34 mouse cellular contexts compared by ENCODE assay signal in the genomic region with DNA sequence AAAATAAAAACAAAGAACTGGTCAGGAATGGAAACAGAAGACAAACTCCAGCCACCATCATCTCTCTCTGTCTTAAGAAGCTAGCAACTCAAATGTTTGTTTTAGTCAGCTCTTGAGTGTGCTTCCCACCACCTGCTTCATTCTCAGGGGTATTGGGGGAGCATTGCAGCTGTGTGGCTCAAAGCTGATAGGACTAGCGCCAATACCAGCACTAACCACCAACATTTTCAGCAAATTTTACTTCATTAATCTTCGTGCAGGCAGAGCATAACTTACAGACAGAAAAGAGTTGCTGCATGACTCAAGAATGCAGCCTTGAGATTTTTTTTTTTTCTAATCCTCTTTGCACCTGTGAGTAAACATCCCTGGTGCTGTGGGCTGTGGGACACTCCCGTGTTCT. TPM values are rescaled to one million over a fixed set of nuclear protein-coding genes. Genes with fewer than 3 reads are reported as not detected.
DNase-seq lines count a peak whose midpoint lies in the region; ATAC-seq and TF ChIP-seq lines count a peak whose summit lies in the region.
"Had no signal": no experiment of that assay in that cellular context is flagged by ENCODE, and none has a peak within 500 bp of the region (broad histone marks: within the 10 kb centered on the region; RNA-seq: fewer than 3 reads in every experiment).

No protein-coding gene starts in this region.

- no peak overlapping the region for H3K9ac ChIP-seq in MEL (ENCODE audit: control insufficient read depth, low read depth, low read length, poor library complexity, severe bottlenecking)
- H3K9ac ChIP-seq: embryonic facial prominence, embryonic 12.5 days; forebrain, embryonic 12.5 days; forebrain, embryonic 15.5 days; heart, embryonic 12.5 days; heart, embryonic 15.5 days; hindbrain, embryonic 13.5 days had no signal

- H3K27ac ChIP-seq in MEL (ENCODE audit: control insufficient read depth, low read depth, low read length) = no peak overlapping the region
- H3K27ac ChIP-seq: embryonic facial prominence, embryonic 12.5 days; forebrain, embryonic 12.5 days; forebrain, embryonic 15.5 days; heart, embryonic 15.5 days; hindbrain, embryonic 10.5 days; hindbrain, embryonic 13.5 days; hindbrain, postnatal 0 days had no signal

- no peak for TF ChIP-seq RAD21 in MEL (IDR thresholded peaks at IDR 0.05; ENCODE audit: low read depth, low read length)

- no peak for TF ChIP-seq POLR2A in MEL (IDR thresholded peaks at IDR 0.05; ENCODE audit: control insufficient read depth in 1 of 2, insufficient read depth in 1 of 2, low read depth in 1 of 2, low read length in 2 of 2, poor library complexity in 1 of 2)
- no peak for TF ChIP-seq POLR2A in myocyte (IDR thresholded peaks at IDR 0.05; ENCODE audit: insufficient read length, low read depth)

- ATAC-seq in megakaryocyte progenitor cell, adult 5-6 weeks (replicated peaks; ENCODE audit: poor library complexity) = peak; percentile 26; the same call in 1 of the 2 replicates
- ATAC-seq: CD4-positive, CD25-positive, alpha-beta regulatory T cell, adult 4 months; forebrain, embryonic 15.5 days; hindbrain, postnatal 0 days; inflammation-experienced regulatory T-cells, adult 6 months; Patski had no signal

- no peaks in the 10 kb centered on the region for H3K9me3 ChIP-seq in MEL (replicated peaks; ENCODE audit: insufficient read depth, low read length)
- H3K9me3 ChIP-seq: embryonic facial prominence, embryonic 12.5 days; forebrain, embryonic 12.5 days; forebrain, embryonic 15.5 days; heart, embryonic 12.5 days; heart, embryonic 15.5 days; hindbrain, embryonic 10.5 days; hindbrain, embryonic 13.5 days had no signal

- H3ac ChIP-seq in myocyte (ENCODE audit: control insufficient read depth, insufficient read length) = no peak overlapping the region

- H3K4me3 ChIP-seq in MEL (ENCODE audit: control insufficient read depth in 1 of 2, insufficient read depth in 1 of 2, low read depth in 2 of 2, low read length in 2 of 2) (no peak overlapping the region), myocyte (no peak overlapping the region)
- H3K4me3 ChIP-seq: embryonic facial prominence, embryonic 12.5 days; erythroblast, embryonic 14.5 days; forebrain, embryonic 12.5 days; forebrain, embryonic 15.5 days; heart, embryonic 12.5 days; heart, embryonic 15.5 days; hindbrain, embryonic 10.5 days; hindbrain, embryonic 13.5 days had no signal

- no peaks in the 10 kb centered on the region; a peak in 1 of 4 replicates for H3K4me1 ChIP-seq in MEL (ENCODE audit: control insufficient read depth in 1 of 2, insufficient read depth in 2 of 2, low read length in 2 of 2)
- H3K4me1 ChIP-seq: heart, embryonic 12.5 days; heart, embryonic 15.5 days; hindbrain, embryonic 10.5 days had no signal

- H3K79me2 ChIP-seq in MEL (ENCODE audit: control insufficient read depth, insufficient read depth, low read length, poor library complexity) (no peaks in the 10 kb centered on the region), myocyte (ENCODE audit: control insufficient read depth, insufficient read depth) (no peaks in the 10 kb centered on the region)

- TF ChIP-seq CTCF in MEL (IDR thresholded peaks at IDR 0.05 in 2 of 3, conservative IDR thresholded peaks at IDR 0.05 in 1 of 3; ENCODE audit: control insufficient read depth in 1 of 3, insufficient read depth in 1 of 3, low read depth in 2 of 3, low read length in 3 of 3, poor library complexity in 1 of 3, severe bottlenecking in 1 of 3) = no peak

- TF ChIP-seq EP300 in MEL (IDR thresholded peaks at IDR 0.05; ENCODE audit: low read depth in 1 of 2, low read length in 2 of 2) = no peak

- H3K27me3 ChIP-seq in MEL (ENCODE audit: control insufficient read depth in 1 of 2, insufficient read depth in 2 of 2, low read length in 2 of 2) (no peaks in the 10 kb centered on the region), myocyte (ENCODE audit: control insufficient read depth, insufficient read depth, insufficient read length) (no peaks in the 10 kb centered on the region)
- H3K27me3 ChIP-seq: embryonic facial prominence, embryonic 12.5 days; forebrain, embryonic 12.5 days; forebrain, embryonic 15.5 days; heart, embryonic 12.5 days; heart, embryonic 15.5 days; hindbrain, embryonic 13.5 days; Patski had no signal

- DNase-seq in A20 (ENCODE audit: low read depth, low spot score) (peak; percentile 81), MEL (ENCODE audit: low read depth, low spot score) (peak; percentile 47)
- DNase-seq in left cerebral cortex, postnatal 36 days (ENCODE audit: low spot score in 2 of 2) = no peak
- DNase-seq in urinary bladder, postnatal 4 days (ENCODE audit: low spot score in 2 of 2) = no peak
- no peak for DNase-seq in cerebellum, adult 8-10 months
- DNase-seq: adrenal gland, postnatal 10 days; adrenal gland, postnatal 36 days; cerebellum, adult 11 months; cerebellum, adult 2 months; cerebellum, postnatal 10 days; cerebellum, postnatal 36 days; gastrocnemius, postnatal 25 days; heart, adult 18-20 months; heart, postnatal 10 days; heart, postnatal 36 days had no signal

- H3K36me3 ChIP-seq in MEL (ENCODE audit: control insufficient read depth in 1 of 2, insufficient read depth in 2 of 2, low read length in 2 of 2) (peaks cover 0 to 2% of the 10 kb centered on the region in 2 experiments; a peak in 1 of 4 replicates), myocyte (ENCODE audit: control insufficient read depth, insufficient read depth) (no peaks in the 10 kb centered on the region)
- H3K36me3 ChIP-seq: embryonic facial prominence, embryonic 12.5 days; forebrain, embryonic 12.5 days; forebrain, embryonic 15.5 days; heart, embryonic 12.5 days; heart, embryonic 15.5 days; hindbrain, embryonic 10.5 days; hindbrain, embryonic 13.5 days had no signal

- H3K4me2 ChIP-seq in myocyte (ENCODE audit: low read depth) = no peak overlapping the region
- H3K4me2 ChIP-seq: embryonic facial prominence, embryonic 12.5 days; forebrain, embryonic 12.5 days; forebrain, embryonic 15.5 days; heart, embryonic 12.5 days; heart, embryonic 15.5 days; hindbrain, embryonic 13.5 days had no signal

- intact Hi-C loops in left cerebral cortex, postnatal 36 days (cut with DNase I) = no loop called here

TF ChIP-seq in MEL, 35 proteins besides CTCF, POLR2A, EP300 and RAD21:
- no peak for TF ChIP-seq JUND (IDR thresholded peaks at IDR 0.05; ENCODE audit: low read depth, low read length)
- TF ChIP-seq CHD2 (IDR thresholded peaks at IDR 0.05; ENCODE audit: low read length) = no peak
- TF ChIP-seq TBP (IDR thresholded peaks at IDR 0.05; ENCODE audit: low read depth, low read length) = no peak
- TF ChIP-seq TCF12 (IDR thresholded peaks at IDR 0.05; ENCODE audit: low read depth, low read length) = peak; percentile 49; the same call in 1 of the 2 replicates
- TF ChIP-seq ZMIZ1 (IDR thresholded peaks at IDR 0.05; ENCODE audit: low read depth, low read length) = no peak
- no peak for TF ChIP-seq HCFC1 (IDR thresholded peaks at IDR 0.05; ENCODE audit: low read depth, low read length)
- no peak for TF ChIP-seq USF2 (IDR thresholded peaks at IDR 0.05; ENCODE audit: borderline replicate concordance in 1 of 2, insufficient read depth in 1 of 2, low read depth in 1 of 2, low read length in 2 of 2)
- TF ChIP-seq SIN3A (IDR thresholded peaks at IDR 0.05; ENCODE audit: low read length) = no peak
- TF ChIP-seq ETS1 (IDR thresholded peaks at IDR 0.05; ENCODE audit: low read depth, low read length) = peak; percentile 44; the same call in 1 of the 2 replicates

TF ChIP-seq in myocyte, 11 proteins besides CTCF, POLR2A, EP300 and RAD21:
- no peak for TF ChIP-seq E2F4 (IDR thresholded peaks at IDR 0.05; ENCODE audit: insufficient read depth)
- no peak for TF ChIP-seq TCF12 (IDR thresholded peaks at IDR 0.05; ENCODE audit: insufficient read depth, poor library complexity, severe bottlenecking)
- TF ChIP-seq USF1 (IDR thresholded peaks at IDR 0.05; ENCODE audit: low read depth) = no peak
- peak in 1 of 3 experiments; percentile 17 for TF ChIP-seq MYOG (IDR thresholded peaks at IDR 0.05; ENCODE audit: control insufficient read depth in 1 of 3, insufficient read depth in 1 of 3, insufficient read length in 2 of 3, low read depth in 2 of 3)
- TF ChIP-seq MYOD1 (IDR thresholded peaks at IDR 0.05; ENCODE audit: control insufficient read depth in 1 of 3, insufficient read length in 2 of 3, low read depth in 2 of 3) = peak in 2 of 3 experiments; percentile 19 to 32

RNA-seq across cellular contexts. Expression of gene Mlf1, which starts 34.3 kb away (rescaled TPM):
- total RNA-seq in MEL (2012; rRNA removed) = 7.8 and 8.1 TPM in 2 replicates
- polyA plus RNA-seq in MEL (2012; ENCODE audit: insufficient read depth in 1 of 2, insufficient read length in 2 of 2, low read depth in 1 of 2, low replicate concordance in 2 of 2, missing spikeins in 1 of 2) (1 to 10 TPM in 1 of 2 experiments, not detected in 1; 6.9 TPM), myocyte (2012; fragmentation: generic; extraction: Trizol) (1.7 TPM)
- total RNA-seq in megakaryocyte progenitor cell, adult 5-6 weeks (2015) = not detected in 2 replicates
- 0.33 and 1.4 TPM in 2 replicates for total RNA-seq in megakaryocyte progenitor cell, adult 5-6 weeks (2017)
- 1 to 10 TPM in 1 of 2 experiments, under 1 TPM in 1; 1.00 to 1.2 TPM for total RNA-seq in left cerebral cortex, postnatal 36 days (2021)
- polyA plus RNA-seq: erythroblast, embryonic 14.5 days had no signal

RNA-seq across cellular contexts. Expression of gene Gm17402, which starts 35.4 kb away (rescaled TPM):
- total RNA-seq in MEL (2012; rRNA removed) = not detected in 2 replicates
- polyA plus RNA-seq in MEL (2012; ENCODE audit: insufficient read depth in 1 of 2, insufficient read length in 2 of 2, low read depth in 1 of 2, low replicate concordance in 2 of 2, missing spikeins in 1 of 2) (not detected), myocyte (2012; fragmentation: generic; extraction: Trizol) (not detected)
- total RNA-seq in megakaryocyte progenitor cell, adult 5-6 weeks (2015) = not detected in 2 replicates
- not detected in 2 replicates for total RNA-seq in megakaryocyte progenitor cell, adult 5-6 weeks (2017)
- total RNA-seq in left cerebral cortex, postnatal 36 days (2021) = not detected
- total RNA-seq: adrenal gland, adult 18-20 months; adrenal gland, postnatal 10 days; adrenal gland, postnatal 36 days; ES-E14; gastrocnemius, adult 8-10 months; gastrocnemius, postnatal 25 days; heart, adult 18-20 months; heart, postnatal 10 days; heart, postnatal 36 days; hindbrain, postnatal 0 days had no signal
- polyA plus RNA-seq: C2C12; CD4-positive, CD25-positive, alpha-beta regulatory T cell, adult 4 months; cerebellum, adult 2 months; embryonic facial prominence, embryonic 12.5 days; erythroblast, embryonic 14.5 days; forebrain, embryonic 12.5 days; forebrain, embryonic 15.5 days; gonadal fat pad, adult 2 months; heart, embryonic 12.5 days; heart, embryonic 15.5 days; hindbrain, embryonic 10.5 days; hindbrain, embryonic 13.5 days; hindbrain, postnatal 0 days; inflammation-experienced regulatory T-cells, adult 6 months; Patski had no signal

Comparison
In these comparisons a context has a peak if more than half of its experiments do, and no peak if none do; other contexts are left out.
1. DNase-seq: peak in A20 (single experiment) and MEL (single experiment); none in left cerebral cortex, postnatal 36 days (0 of 2), urinary bladder, postnatal 4 days (0 of 2) and cerebellum, adult 8-10 months (single experiment).